Mouse (Mus musculus): ENCODE results near the gene Lrrn4. TPM values are rescaled to one million over a fixed set of nuclear protein-coding genes. Genes with fewer than 3 reads are reported as not detected.

Lrrn4 gene
- total and polyA plus RNA-seq, 2 experiments from 2014 or later: 0.70 to 1.3 TPM

GRCm38 (mm10) chr2:132901636-132902035, 20.9 kb upstream of the Lrrn4 start:
- DNase-seq (ENCODE audit: low spot score) (no peak), ATAC-seq (ENCODE audit: low FRiP score) (no peak)
- Histone ChIP-seq H3K36me3 (ENCODE audit: insufficient read depth, low read length) (no peaks in the 10 kb centered on the region), H3K27me3 (ENCODE audit: insufficient read depth, low read length) (no peaks in the 10 kb centered on the region), H3K9me3 (ENCODE audit: low read length) (no peaks in the 10 kb centered on the region), H3K4me2 (ENCODE audit: low read depth, low read length, poor library complexity, severe bottlenecking) (no peak overlapping the region), H3K9ac (replicated peaks; ENCODE audit: low read length, poor library complexity, severe bottlenecking) (no peak overlapping the region), H3K4me1 (ENCODE audit: insufficient read depth, low read length) (no peaks in the 10 kb centered on the region), H3K27ac (ENCODE audit: low read depth, low read length) (no peak overlapping the region), H3K4me3 (ENCODE audit: low read depth, low read length) (no peak overlapping the region)
- TF ChIP-seq CTCF (IDR thresholded peaks at IDR 0.05): no peak
- WGBS: 59% methylated on average over 4 of the region's 4 CpGs

GRCm38 (mm10) chr2:132900596-132900995, 19.9 kb upstream of the Lrrn4 start:
- no peaks in the 10 kb centered on the region for H3K9me3 ChIP-seq (ENCODE audit: low read length)
- no peak for TF ChIP-seq CTCF (IDR thresholded peaks at IDR 0.05)
- no peak overlapping the region for H3K4me3 ChIP-seq (ENCODE audit: low read depth, low read length)
- ATAC-seq (ENCODE audit: low FRiP score) (no peak), DNase-seq (ENCODE audit: low spot score) (no peak)
- no peaks in the 10 kb centered on the region for H3K36me3 ChIP-seq (ENCODE audit: insufficient read depth, low read length)
- WGBS: 84% methylated on average over 1 of the region's 1 CpGs
- H3K4me2 ChIP-seq (ENCODE audit: low read depth, low read length, poor library complexity, severe bottlenecking): no peak overlapping the region
- no peaks in the 10 kb centered on the region for H3K27me3 ChIP-seq (ENCODE audit: insufficient read depth, low read length)
- H3K4me1 ChIP-seq (ENCODE audit: insufficient read depth, low read length): no peaks in the 10 kb centered on the region
- no peak overlapping the region for H3K27ac ChIP-seq (ENCODE audit: low read depth, low read length)
- no peak overlapping the region for H3K9ac ChIP-seq (replicated peaks; ENCODE audit: low read length, poor library complexity, severe bottlenecking)

- no peak for TF ChIP-seq CTCF (IDR thresholded peaks at IDR 0.05)
- WGBS: 70% methylated on average over 1 of the region's 1 CpGs
Observed at GRCm38 (mm10) chr2:132898211-132898610, 17.5 kb upstream of the Lrrn4 start.

GRCm38 (mm10) chr2:132893826-132894225, 13.1 kb upstream of the Lrrn4 start:
- ATAC-seq (ENCODE audit: low FRiP score) (no peak), DNase-seq (ENCODE audit: low spot score) (no peak)
- H3K27ac ChIP-seq (ENCODE audit: low read depth, low read length): no peak overlapping the region
- H3K27me3 ChIP-seq (ENCODE audit: insufficient read depth, low read length): no peaks in the 10 kb centered on the region
- 85% methylated on average over 5 of the region's 5 CpGs for WGBS
- H3K9me3 ChIP-seq (ENCODE audit: low read length): no peaks in the 10 kb centered on the region
- H3K4me1 ChIP-seq (ENCODE audit: insufficient read depth, low read length): no peaks in the 10 kb centered on the region
- no peak overlapping the region for H3K9ac ChIP-seq (replicated peaks; ENCODE audit: low read length, poor library complexity, severe bottlenecking)
- no peak overlapping the region for H3K4me3 ChIP-seq (ENCODE audit: low read depth, low read length)
- H3K36me3 ChIP-seq (ENCODE audit: insufficient read depth, low read length): no peaks in the 10 kb centered on the region
- no peak for TF ChIP-seq CTCF (IDR thresholded peaks at IDR 0.05)
- H3K4me2 ChIP-seq (ENCODE audit: low read depth, low read length, poor library complexity, severe bottlenecking): no peak overlapping the region

More at GRCm38 (mm10) chr2:132898211-132898610, 17.5 kb upstream of the Lrrn4 start:
- no peak overlapping the region for H3K4me3 ChIP-seq (ENCODE audit: low read depth, low read length)
- H3K27me3 ChIP-seq (ENCODE audit: insufficient read depth, low read length): no peaks in the 10 kb centered on the region
- H3K9ac ChIP-seq (replicated peaks; ENCODE audit: low read length, poor library complexity, severe bottlenecking): no peak overlapping the region
- DNase-seq (ENCODE audit: low spot score) (no peak), ATAC-seq (ENCODE audit: low FRiP score) (no peak)
- no peaks in the 10 kb centered on the region for H3K9me3 ChIP-seq (ENCODE audit: low read length)
- no peaks in the 10 kb centered on the region for H3K4me1 ChIP-seq (ENCODE audit: insufficient read depth, low read length)
- H3K4me2 ChIP-seq (ENCODE audit: low read depth, low read length, poor library complexity, severe bottlenecking): no peak overlapping the region
- H3K27ac ChIP-seq (ENCODE audit: low read depth, low read length): no peak overlapping the region
- H3K36me3 ChIP-seq (ENCODE audit: insufficient read depth, low read length): no peaks in the 10 kb centered on the region

GRCm38 (mm10) chr2:132885312-132885711, 4.6 kb upstream of the Lrrn4 start:
- DNase-seq (ENCODE audit: low spot score): no peak
- Histone ChIP-seq H3K27ac (ENCODE audit: low read depth, low read length) (no peak overlapping the region), H3K4me1 (ENCODE audit: insufficient read depth, low read length) (no peaks in the 10 kb centered on the region), H3K9ac (replicated peaks; ENCODE audit: low read length, poor library complexity, severe bottlenecking) (no peak overlapping the region), H3K27me3 (ENCODE audit: insufficient read depth, low read length) (peaks cover 15% of the 10 kb centered on the region), H3K4me3 (ENCODE audit: low read depth, low read length) (no peak overlapping the region), H3K36me3 (ENCODE audit: insufficient read depth, low read length) (no peaks in the 10 kb centered on the region), H3K9me3 (ENCODE audit: low read length) (no peaks in the 10 kb centered on the region), H3K4me2 (ENCODE audit: low read depth, low read length, poor library complexity, severe bottlenecking) (no peak overlapping the region)
- ATAC-seq (ENCODE audit: low FRiP score): no peak
- 94% methylated on average over 7 of the region's 7 CpGs for WGBS
- no peak for TF ChIP-seq CTCF (IDR thresholded peaks at IDR 0.05)

GRCm38 (mm10) chr2:132884303-132884967, 3.7 kb upstream of the Lrrn4 start:
- Histone ChIP-seq H3K27me3 (ENCODE audit: insufficient read depth, low read length) (peaks cover 16% of the 10 kb centered on the region), H3K36me3 (ENCODE audit: insufficient read depth, low read length) (no peaks in the 10 kb centered on the region), H3K9ac (replicated peaks; ENCODE audit: low read length, poor library complexity, severe bottlenecking) (no peak overlapping the region), H3K9me3 (ENCODE audit: low read length) (no peaks in the 10 kb centered on the region), H3K4me1 (ENCODE audit: insufficient read depth, low read length) (no peaks in the 10 kb centered on the region), H3K4me3 (ENCODE audit: low read depth, low read length) (no peak overlapping the region), H3K27ac (ENCODE audit: low read depth, low read length) (no peak overlapping the region), H3K4me2 (ENCODE audit: low read depth, low read length, poor library complexity, severe bottlenecking) (no peak overlapping the region)
- ATAC-seq (ENCODE audit: low FRiP score) (no peak), DNase-seq (ENCODE audit: low spot score) (no peak)
- no peak for TF ChIP-seq CTCF (IDR thresholded peaks at IDR 0.05)
- 85% methylated on average over 8 of the region's 8 CpGs for WGBS
